Mouse (Mus musculus) lung, postnatal 0 days (tissue): ENCODE data around the gene Ift22.

Source experiments
- CTCF ChIP-seq: IDR thresholded peaks from 2 replicates; pipeline ENCODE4 v1.5.1; 2016; ENCODE audit warnings: antibody characterized with exemption, mild to moderate bottlenecking
- EP300 ChIP-seq: IDR thresholded peaks from 2 replicates; pipeline ENCODE4 v1.6.1; 2016; ENCODE audit warnings: antibody characterized with exemption, mild to moderate bottlenecking, control low read depth

GRCm38 (mm10) chr5:136922830-136923229 lies 14.9 kb downstream of the Ift22 start:
- TF ChIP-seq CTCF (no peak), EP300 (no peak)
